Mouse (Mus musculus): ENCODE measurements around the gene Rnf24. TPM values are rescaled to one million over a fixed set of nuclear protein-coding genes. Genes with fewer than 3 reads are reported as not detected.
A peak's percentile ranks its signal among the peaks of the same experiment; 100 is the strongest.
"Not testable (repeated sequence)": the region's sequence is repeated elsewhere in the genome, so short reads cannot be mapped to it uniquely, and the experiment has no call there.

The Rnf24 gene
- total RNA-seq, 2 experiments from 2014 or later, result 25.5 to 29.1 TPM

DNA sequence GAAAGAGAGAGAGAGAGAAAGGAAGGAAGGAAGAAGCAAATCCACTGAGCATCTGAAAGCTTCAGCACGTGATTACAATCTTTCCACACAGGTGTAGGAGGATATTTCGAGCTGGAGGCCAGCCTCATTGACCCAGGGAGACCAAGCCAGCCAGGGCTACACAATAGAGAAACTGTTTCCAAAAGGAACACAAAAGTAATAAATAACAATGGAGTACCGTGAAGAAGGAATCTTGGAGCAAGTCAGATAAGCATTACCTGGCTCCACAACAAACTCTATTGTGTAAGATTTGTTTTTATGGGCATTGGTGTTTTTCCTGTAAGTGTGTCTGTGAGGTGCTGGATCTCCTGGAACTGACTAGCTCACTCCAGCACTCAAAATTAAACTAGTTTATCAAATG is 7.1 kb downstream of the Rnf24 start:
- DNase-seq (ENCODE audit: low spot score in 2 of 2), result no peak

DNA sequence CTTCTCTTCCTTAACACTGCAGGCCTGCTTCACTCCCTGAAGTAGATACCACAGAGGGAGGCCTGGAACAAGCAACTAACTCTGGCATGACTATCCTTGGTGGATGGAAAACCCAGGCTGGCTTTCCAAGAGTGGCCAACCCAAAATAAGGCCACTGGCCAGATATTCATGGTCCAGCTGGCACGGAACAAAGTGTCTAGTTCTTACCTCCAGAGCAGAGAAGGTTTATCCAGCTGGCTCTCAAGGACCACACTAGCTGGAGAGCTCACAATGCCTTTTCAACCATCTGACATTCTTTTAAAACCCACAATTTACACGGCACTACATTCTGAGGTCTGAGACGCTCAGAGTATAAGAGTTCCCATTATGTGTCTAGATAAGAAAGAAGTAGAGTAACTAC is 8.2 kb downstream of the Rnf24 start:
- peak; percentile 28 to 79 for DNase-seq (ENCODE audit: low spot score in 2 of 2)

DNA sequence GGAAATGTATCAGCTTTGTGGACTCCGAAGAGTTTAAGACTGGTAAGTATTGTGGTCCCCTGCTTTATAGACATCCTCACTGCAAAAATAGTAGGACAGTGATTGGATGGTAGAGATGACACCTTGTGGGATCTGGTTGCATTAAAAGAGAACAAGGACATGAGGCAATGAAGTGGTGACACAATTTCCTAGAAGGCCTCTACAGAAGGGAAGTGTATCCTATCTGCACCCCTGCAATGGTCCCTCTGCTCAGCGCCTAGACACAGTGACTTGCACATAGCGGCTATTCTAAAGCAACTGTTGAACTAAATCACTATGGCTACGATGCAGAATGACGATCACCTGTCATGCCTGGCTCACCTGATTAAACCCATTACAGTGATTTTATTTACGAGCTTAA is 15.1 kb downstream of the Rnf24 start:
- no peak for DNase-seq (ENCODE audit: low spot score in 2 of 2)

DNA sequence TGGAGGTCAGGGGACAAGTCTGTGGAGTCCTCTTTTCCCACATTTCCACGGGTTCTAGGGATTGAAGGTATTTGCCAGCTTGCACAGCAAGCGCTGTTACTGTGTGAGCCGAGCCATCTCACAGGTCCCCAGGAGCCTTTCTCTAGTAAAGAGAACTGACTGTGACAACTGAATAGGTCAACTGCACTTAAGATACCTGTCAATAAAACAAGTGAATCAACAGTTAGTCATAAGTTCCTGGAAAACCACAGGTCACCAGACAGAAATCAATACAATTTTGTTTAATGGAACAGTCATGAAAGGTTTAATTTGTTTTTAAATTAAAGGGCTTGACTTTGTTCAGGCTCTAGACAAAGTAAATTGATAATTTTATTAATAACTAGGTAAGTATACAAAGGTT is 22.1 kb downstream of the Rnf24 start:
- DNase-seq (ENCODE audit: low spot score in 2 of 2), result no peak

DNA sequence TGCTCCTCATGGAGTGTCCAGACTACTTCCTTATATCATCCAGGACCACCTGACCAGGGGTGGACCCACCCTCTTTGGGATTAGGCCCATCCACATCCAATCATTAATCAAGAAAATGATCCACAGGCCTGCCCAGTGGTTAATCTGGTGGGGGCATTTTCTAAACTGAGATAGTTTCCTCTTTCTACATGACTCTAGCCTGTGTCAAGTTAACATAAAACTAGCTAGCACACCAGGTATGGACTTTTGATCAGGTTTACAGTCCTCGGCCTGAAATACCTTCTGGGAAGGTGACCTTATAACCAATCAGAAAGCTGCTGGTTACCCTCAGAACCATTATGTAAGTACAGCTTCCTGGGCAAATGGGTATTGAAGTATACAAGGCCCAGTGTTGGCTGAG is 23.7 kb downstream of the Rnf24 start:
- no peak for DNase-seq (ENCODE audit: low spot score in 2 of 2)

DNA sequence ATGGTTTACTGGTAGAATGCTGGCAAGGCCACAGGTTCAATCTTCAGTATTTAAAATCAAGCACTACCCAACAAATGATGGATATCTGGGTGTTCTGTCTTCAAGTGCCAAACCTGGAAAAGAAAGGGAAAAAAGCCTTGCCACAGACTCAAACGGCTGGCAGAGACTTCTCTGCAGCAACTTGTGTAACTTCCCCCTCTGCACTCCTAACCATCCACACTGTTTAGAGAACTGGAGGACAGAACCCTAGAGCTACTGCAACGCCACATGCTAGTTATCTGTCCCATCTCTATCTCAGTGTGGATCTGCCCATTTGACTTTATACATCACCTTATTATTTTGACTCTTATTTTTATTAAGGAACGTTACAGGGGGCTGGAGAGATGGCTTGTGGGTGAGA is 26.6 kb downstream of the Rnf24 start:
- DNase-seq (ENCODE audit: low spot score in 2 of 2), result no peak

DNA sequence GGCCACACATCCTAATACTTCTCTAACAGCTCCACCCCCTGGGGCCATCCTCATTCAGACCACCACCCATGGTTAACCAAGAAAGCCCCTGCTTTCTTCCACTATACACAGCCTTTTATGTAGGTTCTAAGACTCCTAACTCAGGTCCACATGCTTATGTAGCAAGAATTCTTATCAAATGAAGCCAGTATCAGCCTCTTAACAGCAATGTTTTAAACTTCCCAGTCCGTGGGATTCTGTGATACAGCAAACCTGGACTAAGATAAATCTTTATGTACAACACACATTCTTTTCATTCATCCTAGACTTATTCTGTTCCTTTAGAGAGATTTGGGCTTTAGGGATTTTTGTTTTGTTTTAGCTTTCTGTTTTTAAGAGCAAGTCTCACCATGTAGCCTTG is 29.0 kb downstream of the Rnf24 start:
- DNase-seq (ENCODE audit: low spot score in 2 of 2), result no peak

DNA sequence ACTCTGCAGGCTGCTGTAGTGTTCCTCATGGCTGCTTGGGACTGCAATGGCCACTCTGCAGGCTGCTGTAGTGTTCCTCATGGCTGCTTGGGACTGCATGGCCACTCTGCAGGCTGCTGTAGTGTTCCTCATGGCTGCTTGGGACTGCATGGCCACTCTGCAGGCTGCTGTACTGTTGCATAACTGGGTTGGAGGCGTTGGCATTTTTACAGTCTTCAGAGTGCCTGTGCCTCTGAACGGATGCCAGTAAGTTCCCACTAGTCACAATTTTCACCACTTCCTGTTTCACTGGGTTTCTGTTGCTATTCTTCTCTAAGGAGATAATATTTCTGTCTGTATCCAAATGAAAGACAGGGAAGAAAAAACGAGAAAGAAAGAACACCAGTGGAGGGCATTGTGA is 31.5 kb downstream of the Rnf24 start:
- DNase-seq (ENCODE audit: low spot score in 2 of 2), result peak in 1 of 2 experiments; percentile 28

DNA sequence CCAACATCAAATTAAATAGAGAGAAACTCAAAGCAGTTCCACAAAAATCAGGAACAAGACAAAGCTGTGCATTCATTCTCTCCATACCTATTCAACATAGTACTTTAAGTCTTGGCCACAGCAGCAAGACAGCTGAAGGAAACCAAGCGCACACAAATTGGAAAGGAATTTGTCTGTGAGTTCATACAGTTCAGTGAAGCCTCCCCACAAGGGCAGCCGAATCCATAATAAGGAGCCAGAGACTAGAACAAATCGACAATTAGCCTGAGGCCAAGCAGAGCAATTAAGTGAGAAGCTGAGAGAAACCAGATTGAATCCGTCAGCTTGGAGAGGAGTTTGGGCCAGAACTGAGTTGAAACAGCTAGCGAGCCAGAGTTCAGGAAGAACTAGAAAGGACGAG is 33.3 kb downstream of the Rnf24 start:
- no peak for DNase-seq (ENCODE audit: low spot score in 2 of 2)

DNA sequence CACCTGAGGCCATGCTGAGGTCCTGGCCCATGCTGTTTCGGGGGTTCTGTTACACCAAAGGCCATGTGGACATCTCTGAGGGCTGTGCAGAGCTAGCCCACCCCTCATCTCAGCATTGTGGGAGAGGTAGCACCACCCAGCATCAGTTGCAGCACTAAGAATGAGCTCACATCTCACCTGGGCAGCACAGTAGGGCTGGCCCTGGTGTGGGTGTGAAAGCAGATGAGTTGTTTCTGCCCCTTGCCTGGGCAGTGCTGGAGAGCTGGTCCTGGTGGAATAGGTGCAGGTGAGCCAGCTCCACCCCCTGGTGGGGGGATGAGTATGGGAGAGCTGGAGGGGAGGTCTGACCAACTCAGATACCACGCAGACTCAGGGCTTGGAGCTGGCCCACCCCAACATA is 36.5 kb downstream of the Rnf24 start:
- no peak for DNase-seq (ENCODE audit: low spot score in 2 of 2)

DNA sequence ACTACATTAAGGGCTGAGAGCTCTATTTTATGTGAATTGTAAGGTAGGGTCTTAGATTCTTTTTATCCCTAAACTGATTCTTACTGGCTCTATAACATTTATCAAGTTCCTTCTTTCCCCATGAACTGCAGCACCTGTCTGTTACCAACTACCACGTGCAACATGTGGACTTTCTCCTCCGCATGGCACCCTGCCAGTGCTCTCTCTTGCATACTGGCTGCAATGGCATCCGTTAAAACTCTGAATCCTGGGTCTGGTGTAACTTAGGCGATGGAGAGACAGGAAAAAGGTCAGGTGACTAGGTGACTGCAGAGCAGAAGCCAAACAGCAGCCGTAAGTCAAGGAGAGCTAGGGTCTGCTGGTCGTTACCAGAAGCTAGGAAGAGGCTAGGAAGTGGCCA is 43.4 kb downstream of the Rnf24 start:
- no peak for DNase-seq (ENCODE audit: low spot score in 2 of 2)

DNA sequence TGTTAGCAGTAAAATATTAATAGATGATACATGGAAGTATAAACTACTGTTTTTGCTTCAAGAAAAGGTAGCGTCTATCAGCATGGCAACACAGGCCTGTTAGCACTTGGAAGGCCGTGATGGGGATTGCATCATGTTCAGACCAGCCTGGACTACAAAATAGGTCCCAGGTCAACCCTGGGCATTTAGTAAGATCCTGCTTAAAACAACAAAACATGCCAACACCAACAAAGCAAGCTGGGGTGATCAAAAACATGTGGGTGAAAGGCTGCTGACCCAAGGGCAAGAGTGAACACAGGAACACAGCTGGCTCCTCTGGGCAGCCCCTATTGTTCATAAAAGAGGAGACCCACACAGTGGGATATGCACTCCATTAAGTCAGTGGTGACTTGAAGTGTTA is 44.9 kb downstream of the Rnf24 start:
- DNase-seq (ENCODE audit: low spot score in 2 of 2), result no peak

DNA sequence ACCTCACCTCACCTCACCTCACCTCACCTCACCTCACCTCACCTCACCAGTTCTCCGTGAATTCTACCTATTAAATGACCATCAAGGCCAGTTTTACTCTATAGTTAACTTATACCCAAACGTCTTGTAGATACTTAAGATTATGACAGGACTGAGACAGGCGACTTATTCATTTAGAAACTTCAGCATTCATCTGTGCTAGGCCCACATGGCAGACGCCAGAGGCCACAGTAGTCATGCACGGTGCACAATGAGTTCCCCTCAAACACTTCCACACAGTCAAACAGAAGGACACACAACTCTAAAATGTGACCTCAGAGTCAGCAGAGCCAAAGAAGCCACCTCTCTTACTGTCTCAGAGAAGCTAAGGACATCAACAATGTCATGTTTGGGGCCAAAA is 45.3 kb downstream of the Rnf24 start:
- no peak for DNase-seq (ENCODE audit: low spot score in 2 of 2)

DNA sequence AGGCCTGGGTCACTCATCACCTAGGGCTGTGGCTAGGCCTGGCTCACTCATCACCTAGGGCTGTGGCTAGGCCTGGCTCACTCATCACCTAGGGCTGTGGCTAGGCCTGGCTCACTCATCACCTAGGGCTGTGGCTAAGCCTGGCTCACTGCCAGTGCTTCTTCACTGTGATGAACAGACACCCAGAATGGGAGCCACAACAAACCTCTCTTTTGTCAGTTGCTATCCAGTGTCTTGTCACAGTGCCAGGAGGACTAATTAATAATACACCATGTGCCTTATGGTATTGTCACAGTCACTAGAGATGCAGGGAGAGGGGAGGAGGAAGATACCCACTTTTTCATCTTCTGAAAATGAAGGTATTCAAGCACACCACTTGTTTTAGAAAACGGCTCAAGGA is 47.5 kb downstream of the Rnf24 start:
- DNase-seq (ENCODE audit: low spot score in 2 of 2), result peak in 1 of 2 experiments; percentile 40

DNA sequence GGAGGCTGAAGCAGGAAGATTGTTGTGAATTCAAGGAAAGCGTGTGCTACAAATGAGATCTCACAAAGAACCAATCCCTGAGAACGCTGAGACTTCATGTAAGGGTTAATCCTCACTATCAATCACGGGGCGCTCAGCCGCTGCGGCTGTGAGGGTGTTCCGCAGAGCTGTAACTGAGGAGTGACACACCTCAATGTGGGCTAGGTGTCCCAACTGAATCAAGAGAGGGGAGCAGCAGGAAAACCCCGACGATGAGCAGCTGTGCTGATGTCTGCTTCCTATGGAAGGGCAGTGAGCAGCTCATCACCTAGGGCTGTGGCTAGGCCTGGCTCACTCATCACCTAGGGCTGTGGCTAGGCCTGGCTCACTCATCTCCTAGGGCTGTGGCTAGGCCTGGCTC is 48.2 kb downstream of the Rnf24 start:
- DNase-seq (ENCODE audit: low spot score in 2 of 2), result no peak

DNA sequence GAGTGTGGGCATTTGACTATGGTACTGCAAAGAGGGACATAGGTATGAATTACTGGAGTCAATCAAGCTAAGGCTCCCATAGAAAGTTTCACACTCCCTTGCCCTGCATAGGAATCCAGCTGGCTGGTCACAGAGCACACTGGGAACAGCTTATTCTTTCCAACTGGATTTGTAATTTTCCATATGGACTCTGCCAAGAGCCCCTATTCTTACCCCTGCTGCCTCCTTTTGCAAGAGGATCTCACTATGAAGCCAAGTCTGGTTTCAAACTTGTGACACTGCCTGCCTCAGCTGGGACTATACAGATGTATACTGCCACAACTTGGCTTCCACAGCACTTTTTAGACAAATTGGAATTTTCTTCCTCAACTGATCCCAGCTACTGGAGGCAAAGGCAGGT is 51.1 kb downstream of the Rnf24 start:
- DNase-seq (ENCODE audit: low spot score in 2 of 2), result peak in 1 of 2 experiments; percentile 43

DNA sequence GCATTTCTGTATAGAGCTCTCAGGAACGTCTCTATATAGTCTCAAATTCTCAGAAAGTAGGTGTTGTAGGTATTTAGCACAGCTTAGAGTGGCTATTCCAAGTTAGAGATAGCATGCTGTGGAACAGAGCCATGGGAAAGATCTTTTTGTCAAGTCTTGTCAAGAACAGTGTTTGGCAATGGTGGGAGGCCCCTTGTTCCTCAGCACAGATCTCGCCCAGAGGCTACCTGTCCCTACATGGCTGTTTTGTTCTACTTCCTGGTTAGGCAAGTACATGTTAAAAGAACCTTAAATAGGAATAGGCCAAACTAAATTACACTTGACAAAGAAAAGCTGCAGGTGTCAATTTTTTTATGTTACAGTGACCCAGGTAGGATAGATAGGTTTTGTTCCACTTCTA is 52.2 kb downstream of the Rnf24 start:
- DNase-seq (ENCODE audit: low spot score in 2 of 2), result no peak

DNA sequence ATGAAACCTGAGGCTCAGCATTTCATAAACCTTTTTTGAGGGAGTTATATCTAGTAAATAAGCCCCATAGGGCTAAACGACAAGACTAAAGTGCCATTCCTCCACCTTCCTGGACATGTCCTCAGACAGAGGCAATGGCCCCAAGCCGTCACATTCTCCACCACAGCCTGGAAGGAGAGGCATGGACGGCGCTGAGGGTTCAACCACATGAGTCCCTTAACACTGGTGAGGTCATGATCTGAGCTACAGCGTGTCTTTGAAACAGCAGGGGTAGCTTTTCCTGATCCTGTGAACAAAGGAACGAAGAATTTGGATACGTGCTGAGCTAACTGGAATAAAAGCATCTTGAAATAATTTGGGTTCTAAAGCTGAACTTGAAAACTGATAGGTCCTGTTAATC is 54.0 kb downstream of the Rnf24 start:
- not testable (repeated sequence) for DNase-seq (ENCODE audit: low spot score in 2 of 2)

DNA sequence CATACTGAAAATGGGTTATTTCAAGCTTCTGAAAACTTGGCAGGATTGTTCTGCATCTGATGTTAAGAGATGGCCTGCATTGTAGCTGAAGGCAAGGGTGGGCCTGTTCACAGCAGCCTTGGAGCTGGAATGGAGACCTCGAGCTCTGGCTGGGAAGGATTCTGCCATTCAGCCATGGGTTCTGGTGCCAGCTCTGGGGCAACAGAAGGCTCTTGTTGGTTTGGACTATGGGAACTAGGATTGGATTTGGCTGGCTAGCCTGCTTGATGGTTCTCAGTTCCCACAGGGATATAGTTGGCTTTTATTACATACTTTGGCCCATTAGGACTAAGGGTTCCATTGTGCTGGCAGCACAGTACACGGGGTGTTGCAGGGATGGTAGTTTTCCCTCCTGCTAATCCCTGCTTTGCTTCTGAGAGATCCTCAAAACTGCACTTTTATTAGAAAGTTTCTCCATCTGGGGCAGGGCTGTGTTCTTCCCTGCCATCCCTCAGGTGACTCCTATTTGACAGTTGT is 55.9 kb downstream of the Rnf24 start:
- DNase-seq (ENCODE audit: low spot score in 2 of 2), result peak; percentile 25 to 72

DNA sequence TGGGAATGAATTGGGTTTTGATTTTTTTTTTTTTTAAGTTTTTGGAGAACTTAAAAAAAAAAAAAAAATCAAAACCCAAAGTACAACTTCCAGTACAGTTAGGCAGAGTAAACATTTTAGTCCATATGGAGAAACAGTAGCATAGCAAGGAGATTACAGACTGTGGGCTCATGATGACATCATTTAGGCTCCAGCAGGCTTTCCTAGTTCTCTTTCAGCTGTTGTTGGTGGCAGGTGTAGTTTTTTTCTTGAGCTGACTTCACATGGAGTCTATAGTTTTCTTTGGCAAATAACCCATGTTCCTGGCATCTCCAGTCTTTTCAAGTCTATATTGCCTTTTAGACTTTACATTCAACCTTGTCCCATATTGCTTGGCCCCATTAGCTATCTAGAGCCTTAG is 62.0 kb downstream of the Rnf24 start:
- DNase-seq (ENCODE audit: low spot score in 2 of 2), result no peak

DNA sequence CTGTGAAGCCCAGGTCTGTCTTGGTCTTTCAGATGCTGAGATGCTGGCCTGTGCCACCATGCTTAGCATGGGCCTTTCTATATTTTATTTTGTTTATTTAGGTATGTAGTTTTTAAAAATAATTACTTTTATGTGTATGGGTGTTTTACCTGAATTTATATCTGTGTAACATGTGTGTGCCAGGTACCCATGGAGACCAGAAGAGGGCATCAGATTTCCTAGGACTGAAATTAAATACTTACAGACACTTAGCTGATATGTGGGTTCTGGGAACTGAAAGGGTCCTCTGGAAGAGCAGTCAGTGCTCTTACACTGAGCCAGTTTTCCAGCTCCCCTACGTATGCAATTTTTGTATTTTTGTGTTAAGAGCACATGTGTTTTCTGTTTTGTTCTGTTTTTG is 66.4 kb downstream of the Rnf24 start:
- DNase-seq (ENCODE audit: low spot score in 2 of 2), result no peak

DNA sequence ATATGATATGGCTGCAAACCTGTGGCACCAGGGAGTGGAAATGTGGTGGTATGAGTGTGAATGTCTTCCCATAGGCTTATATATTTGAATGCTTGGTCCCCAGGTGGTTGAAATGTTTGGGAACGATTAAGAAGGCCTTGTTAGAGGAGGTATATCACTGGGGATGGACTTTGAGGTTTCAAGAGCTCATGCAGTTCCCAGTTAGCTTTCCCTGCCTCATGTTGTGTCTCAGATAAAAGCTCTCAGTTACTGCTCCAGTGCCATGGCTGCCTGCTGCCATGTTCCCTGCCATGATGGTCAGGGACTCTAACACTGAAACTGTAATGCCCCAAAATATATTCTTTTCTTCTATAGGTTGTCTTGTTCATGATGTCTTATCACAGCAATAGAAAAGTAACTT is 71.1 kb downstream of the Rnf24 start:
- no peak for DNase-seq (ENCODE audit: low spot score in 2 of 2)

DNA sequence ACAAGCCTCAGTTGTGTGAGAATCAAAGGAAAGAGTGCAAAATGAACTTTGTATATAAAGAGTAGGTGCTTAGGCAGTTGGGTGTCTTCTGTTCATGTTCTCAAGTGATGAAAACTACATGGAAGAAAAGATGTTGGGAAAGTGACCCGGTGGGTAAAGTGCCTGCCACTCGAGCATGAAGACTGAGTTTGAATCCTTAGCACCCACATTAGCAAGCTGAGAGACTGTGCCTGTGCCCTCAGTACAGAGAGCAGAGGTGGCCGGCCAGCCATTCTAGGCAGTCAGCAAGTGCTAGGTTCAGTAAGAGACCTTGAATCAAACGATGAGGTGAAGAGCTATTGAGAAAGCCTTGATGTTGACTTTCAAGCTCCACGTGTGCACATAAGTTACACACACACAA is 76.0 kb downstream of the Rnf24 start:
- DNase-seq (ENCODE audit: low spot score in 2 of 2), result no peak

DNA sequence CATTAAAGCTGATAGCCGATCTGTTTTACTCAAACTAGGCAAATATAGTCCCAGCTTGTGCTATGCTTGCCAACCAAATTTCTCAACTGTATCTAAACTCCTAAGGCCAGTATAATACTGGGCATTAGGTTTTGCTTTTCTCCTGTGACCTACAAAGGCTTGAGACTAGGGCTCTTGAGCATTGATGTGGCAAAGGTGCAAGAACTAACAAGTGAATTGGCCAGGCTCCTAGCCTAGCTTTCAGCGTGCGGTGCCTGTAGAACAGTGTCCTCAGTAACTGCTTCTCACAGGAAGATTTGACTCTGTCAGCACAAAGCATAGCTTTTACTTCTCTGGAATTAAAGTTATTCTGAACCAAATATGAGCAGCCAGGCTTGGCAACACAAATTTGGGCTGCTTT is 77.2 kb downstream of the Rnf24 start:
- DNase-seq (ENCODE audit: low spot score in 2 of 2), result peak in 1 of 2 experiments; percentile 37
